Mouse (Mus musculus) right cerebral cortex, postnatal 14 days (tissue): ENCODE measurements around the gene Styx.
"Not testable (repeated sequence)": the region's sequence is repeated elsewhere in the genome, so short reads cannot be mapped to it uniquely, and the experiment has no call there.

Experiments
- DNase-seq: peaks from one replicate; pipeline ENCODE4 v3.0.0; 2022

The Styx gene

GRCm38 (mm10) chr14:45439387-45439786 lies 88.5 kb downstream of the Styx start:
- no peak for DNase-seq

- DNase-seq = no peak
Measured at GRCm38 (mm10) chr14:45441291-45441690, 90.4 kb downstream of the Styx start.

- no peak for DNase-seq
Measured at GRCm38 (mm10) chr14:45442781-45443560, 92.1 kb downstream of the Styx start.

GRCm38 (mm10) chr14:45444870-45445269 lies 94.0 kb downstream of the Styx start:
- no peak for DNase-seq

DNA sequence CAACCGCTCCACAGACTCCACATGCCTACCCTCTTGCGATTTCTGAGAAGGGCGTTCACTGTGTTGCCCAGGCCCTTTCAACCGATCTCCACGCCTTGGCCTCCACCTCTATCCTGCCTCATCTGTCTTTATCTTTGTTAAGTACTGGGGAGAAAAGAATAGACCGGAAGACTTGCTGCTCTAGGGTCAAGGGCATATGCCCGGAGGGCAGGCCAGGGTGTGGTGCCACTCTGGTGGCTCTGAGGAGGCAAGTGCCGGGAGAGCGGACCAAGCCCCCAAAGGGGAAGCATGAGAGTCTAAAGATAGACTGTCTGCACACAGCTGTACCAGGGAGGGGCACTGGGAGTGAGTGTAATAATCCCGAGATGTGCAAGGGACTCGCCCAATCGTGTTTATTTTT lies 94.6 kb downstream of the Styx start:
- no peak for DNase-seq

- no peak for DNase-seq
Measured at GRCm38 (mm10) chr14:45446777-45447176, 95.9 kb downstream of the Styx start.

DNA sequence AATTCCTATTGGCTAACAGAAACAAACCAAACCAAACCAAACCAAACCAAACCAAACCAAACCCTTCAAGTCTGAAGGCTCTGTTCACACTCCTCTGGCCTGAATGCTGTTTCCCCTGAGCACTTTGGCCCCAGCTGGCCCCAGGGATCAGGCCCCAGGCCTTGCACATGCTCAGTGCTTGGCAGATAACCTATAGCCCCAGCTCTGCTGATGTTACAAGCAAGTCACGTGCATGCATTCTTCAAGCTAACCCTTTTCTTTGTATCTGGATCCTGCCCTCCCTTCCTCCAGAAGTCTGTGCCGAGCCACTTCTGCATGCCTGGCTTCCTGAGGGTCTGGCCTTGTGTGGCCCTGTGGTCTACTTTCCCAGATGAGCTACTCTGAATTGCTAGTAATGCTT lies 100.2 kb downstream of the Styx start:
- DNase-seq = no peak

DNA sequence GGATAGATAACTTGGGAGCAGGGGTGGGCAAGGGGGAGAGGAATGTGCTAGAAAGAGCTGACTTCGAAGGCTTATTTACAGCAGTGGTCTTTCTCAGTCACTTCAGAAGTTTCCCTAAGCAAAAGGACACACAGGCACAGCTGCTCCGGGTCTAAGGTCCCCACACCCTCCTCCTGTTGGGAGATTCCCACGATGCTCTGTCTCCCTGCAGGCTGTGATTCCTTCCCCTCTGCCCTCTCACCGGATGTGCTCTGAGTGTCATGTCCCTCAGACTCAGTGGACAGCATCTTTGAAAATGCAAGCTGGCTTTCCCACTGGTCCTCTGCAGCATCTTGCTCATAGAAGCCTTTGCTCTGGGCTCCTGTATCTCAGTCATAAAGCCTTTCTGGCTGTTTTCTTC lies 101.3 kb downstream of the Styx start:
- DNase-seq = no peak

DNA sequence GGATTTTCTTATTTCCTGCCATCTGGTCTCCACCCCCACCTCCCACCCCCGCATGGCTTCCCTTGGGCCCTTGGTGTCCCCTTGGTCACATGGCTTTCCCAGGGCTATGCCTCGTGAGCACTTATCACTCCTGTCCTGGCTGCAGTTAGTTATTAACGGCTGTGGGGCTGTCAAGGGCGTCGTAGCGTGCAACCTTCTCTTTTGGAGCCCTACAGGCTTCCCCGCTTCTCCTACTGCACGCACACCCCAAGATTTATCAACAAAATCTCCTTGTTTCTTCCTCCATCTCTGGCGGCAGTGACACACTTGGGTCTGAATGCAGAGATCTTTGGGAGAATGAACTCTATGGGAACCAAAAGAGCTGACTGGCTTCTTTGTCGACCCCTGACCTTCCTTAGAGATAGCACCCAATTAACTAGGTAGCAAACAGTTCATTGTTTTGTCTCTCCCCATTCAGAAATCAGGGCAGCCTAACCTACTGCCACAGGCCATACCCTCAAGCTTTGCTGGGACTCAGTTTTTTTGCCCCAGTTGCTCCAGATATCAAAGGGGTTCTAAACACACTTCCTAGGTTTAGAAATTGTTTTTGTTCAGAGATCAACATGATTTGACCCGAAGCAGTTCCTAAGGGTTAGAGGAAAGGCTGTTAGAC lies 102.1 kb downstream of the Styx start:
- DNase-seq = no peak

DNA sequence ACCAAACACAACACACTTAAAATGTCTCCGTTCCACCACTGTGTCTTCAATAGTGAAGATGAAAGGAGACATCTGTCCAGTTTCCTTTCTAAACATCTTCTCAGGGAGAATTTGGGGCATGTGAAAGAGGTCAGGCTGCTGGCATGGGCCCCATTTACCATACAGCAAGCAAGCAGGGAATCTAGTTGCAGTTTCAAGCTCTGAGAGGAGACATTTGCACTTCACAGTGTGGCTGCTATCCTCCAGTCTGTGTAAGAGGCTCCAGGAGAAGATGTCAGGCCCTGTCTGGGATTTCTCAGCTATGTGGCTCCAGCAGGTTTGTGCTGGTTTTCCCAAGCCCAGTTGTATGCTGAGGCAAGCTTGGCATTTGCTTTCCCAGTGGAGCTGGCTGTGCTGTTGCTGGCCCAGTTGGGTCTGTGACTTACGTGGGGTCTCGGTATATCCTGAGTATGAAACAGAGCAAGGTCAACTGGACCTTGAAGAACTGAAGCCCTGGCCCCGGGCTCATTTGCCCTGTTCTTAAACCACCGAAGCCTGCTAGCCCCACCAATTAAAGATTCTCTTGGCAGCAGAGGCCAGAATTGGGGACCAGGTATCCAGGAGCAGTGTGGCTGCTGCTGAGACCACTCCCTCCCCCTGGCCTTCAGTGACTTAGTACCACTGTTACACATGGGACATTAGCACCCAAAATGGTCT lies 102.8 kb downstream of the Styx start:
- DNase-seq = no peak

DNA sequence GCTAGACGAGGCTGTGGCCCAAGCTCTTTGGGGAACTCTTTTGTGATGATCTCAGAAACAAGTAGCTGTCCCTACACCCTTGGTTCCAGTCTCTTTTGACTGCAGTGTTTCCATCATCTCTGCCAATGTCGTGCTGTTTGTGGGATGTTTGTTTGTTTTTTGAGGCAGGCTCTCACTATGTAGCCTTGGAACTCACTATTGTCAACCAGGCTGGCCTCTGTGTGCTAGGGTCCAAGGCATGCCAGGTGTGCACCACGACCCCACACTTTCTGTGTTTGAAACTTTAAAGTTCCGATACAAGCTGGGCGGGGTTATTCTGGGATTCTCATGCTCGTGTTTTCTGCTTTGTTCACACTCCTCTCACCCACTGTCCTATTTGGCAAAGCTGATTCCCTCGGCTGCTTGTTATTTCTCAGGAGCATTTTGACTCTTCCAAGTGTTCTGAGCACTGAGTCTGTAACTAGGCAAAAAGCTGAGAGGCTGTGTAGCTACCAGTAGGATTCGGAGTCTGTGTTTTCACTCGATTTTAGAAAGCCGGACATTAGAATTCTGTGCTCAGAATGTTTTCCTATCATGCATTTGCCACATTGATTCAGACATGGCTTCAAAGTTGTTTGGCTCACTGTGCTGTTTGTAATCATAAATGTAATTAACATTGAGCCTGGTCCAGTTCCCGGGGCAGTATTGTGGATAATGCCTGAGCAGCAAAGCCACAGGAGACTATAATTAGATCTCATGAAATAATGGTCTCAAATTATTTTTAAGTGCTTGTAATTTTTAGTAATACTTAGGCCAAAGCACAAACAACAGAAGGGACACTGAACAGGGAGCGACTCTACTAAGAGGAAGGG lies 105.0 kb downstream of the Styx start:
- DNase-seq = no peak

- DNase-seq = no peak
Measured at GRCm38 (mm10) chr14:45456502-45456846, 105.6 kb downstream of the Styx start.

GRCm38 (mm10) chr14:45457003-45457402 lies 106.1 kb downstream of the Styx start:
- no peak for DNase-seq

- DNase-seq = no peak
Measured at GRCm38 (mm10) chr14:45459877-45460276, 109.0 kb downstream of the Styx start.

DNA sequence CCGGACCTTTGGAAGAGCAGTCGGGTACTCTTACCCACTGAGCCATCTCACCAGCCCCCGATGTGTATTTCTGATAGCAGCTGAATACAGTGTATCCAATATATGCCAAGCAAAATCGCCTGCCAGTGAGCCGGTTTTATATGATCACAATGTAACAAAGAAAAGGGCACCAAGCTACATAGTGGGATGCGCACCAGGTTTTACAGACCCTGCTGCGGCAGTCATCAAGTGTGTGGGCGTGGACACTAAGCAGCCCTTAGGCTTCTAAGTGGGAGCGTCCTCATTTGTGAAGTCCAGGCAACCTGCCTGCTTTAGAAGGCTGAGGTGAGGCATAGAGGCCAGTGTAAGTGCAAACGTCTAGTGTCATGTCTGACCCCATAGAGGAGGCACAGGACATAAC lies 109.6 kb downstream of the Styx start:
- no peak for DNase-seq

DNA sequence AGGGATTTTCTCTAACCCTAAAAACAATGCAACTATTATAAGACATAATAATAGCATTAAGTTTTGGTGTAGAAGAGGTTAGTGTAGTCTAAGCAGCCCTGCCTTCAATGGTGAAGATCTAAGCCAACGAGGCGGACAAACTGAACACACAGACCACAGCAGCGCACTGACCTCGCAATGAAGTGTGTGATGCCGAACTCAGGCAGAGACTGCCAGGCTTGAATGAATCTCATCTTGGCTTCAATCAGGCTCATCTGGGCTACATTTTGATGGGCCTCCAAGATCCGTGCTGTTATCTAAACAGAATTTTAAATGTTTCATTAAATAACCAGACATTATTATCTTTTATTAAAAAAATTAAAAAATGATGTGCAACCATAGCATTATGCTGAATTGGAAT lies 111.1 kb downstream of the Styx start:
- DNase-seq = no peak

DNA sequence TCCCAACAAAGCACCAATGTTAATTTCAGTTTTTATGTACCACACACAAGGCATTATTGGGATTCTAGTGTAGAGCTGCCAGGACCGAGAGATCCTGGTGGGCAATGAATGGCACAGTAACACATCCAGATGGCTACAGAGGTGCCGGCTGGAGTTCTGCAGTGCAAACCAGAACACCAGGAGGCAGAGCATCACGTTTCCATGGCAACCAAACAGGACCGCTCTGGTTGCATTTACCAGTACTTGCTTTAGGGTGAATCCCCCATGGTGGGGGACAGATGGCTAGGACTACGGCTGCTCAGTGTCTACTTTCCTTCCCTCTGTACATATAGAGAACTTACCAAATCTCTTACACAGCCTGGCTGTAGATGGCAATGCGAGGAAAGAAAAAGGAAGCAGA lies 111.5 kb downstream of the Styx start:
- DNase-seq = peak; percentile 42

DNA sequence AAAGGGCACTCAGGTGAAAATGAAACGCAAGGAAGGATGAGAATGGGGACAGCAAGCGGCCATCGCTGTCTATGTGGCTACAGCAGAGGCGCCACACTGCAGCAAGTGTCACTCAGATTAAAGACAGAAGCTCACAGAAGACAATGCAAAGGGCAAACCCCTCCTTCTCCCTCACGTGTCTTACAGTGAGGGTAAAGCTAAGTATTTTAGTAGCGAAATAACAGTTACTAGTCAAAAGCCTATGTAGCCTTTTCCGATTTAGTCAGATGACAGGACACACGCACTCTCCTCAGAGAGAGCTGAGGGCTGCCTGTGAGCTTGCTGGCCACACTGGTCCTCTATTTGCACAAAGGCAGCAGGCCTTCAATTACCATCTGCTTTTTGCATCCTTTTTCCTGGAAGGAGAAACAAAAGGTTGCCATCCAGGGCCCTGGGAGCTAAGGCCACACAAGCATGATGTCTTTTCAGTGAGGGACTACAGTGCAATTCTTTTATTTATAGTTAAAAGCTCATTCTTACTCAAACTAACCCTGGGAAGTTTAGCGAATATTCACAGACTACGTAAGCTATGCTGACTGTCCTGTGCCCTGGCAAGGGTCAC lies 112.1 kb downstream of the Styx start:
- no peak for DNase-seq

GRCm38 (mm10) chr14:45463599-45463998 lies 112.7 kb downstream of the Styx start:
- DNase-seq = no peak

- no peak for DNase-seq
Measured at GRCm38 (mm10) chr14:45464036-45465035, 113.4 kb downstream of the Styx start.

DNA sequence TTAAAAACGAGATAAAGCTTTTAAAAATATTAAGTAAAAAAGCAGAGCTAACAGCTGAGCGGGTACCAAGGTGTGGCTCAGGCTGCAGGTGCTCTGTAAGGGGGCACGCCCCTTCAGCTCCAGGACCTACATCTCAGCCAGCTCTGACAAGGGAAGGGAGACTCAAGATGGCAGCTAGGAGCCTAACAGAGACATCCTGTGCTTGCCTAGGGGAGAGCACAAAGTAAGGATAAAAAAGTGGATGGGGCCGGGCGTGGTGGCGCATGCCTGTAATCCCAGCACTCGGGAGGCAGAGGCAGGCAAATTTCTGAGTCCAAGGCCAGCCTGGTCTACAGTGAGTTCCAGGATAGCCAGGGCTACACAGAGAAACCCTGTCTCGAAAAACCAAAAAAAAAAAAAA lies 115.5 kb downstream of the Styx start:
- DNase-seq = not testable (repeated sequence)
